Mouse (Mus musculus): Measurements from ENCODE around the gene Ric1.
A peak's percentile ranks its signal among the peaks of the same experiment; 100 is the strongest.

Gene Ric1

DNA sequence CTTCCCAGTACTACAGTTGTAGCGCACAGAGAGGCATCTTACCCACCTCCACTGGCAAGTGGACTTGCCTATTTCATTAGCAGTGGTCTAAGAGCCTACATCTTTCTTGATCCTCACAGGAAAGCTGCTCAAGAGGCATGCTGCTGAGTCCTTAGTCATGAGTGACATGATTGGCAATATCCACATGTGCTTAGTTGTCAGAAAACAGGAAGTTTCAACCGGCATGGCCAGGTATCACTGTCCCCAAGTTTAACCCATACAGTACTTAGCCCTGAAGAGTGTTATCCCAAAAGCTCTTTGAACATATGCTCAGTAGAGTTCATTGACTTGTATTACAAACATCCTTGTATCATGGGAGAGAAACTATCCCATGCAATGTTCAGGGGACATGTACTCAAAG lies 90.0 kb downstream of the Ric1 start:
- Histone ChIP-seq H3K9me3 (ENCODE audit: low read length) (no peaks in the 10 kb centered on the region), H3K4me3 (replicated peaks; ENCODE audit: low read length) (no peak overlapping the region), H3K36me3 (ENCODE audit: insufficient read depth, low read length) (peaks cover 84% of the 10 kb centered on the region), H3K27me3 (ENCODE audit: insufficient read depth, low read length) (no peaks in the 10 kb centered on the region), H3K4me1 (replicated peaks; ENCODE audit: low read depth, low read length) (peaks cover 25% of the 10 kb centered on the region)
- TF ChIP-seq NANOG (IDR thresholded peaks at IDR 0.05; ENCODE audit: borderline replicate concordance, low read length) (no peak), CTCF (conservative IDR thresholded peaks at IDR 0.05; ENCODE audit: low read length) (no peak), POU5F1 (IDR thresholded peaks at IDR 0.05; ENCODE audit: borderline replicate concordance, low read length) (no peak)

DNA sequence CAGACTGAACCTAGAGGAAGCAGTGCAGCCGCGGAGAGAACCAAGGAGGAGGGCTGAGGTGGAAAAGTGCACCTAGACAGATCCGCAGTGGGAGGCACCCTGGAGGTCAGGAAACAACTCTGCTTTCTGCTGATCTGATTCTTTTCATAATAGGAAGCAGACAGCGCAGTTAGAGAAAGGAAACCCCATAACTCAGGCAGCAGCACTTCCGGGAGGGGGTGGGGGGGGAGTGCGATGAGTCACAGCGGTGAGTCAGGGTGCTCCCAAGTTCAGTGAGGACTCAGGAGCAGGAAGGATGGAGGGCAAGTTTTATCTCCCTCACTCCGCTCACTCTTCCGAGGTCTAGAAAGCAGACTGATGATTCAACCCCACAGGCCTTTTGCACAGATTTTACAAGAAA lies 119.0 kb downstream of the Ric1 start:
- TF ChIP-seq POU5F1 (IDR thresholded peaks at IDR 0.05; ENCODE audit: borderline replicate concordance, low read length) (no peak), CTCF (conservative IDR thresholded peaks at IDR 0.05; ENCODE audit: low read length) (no peak), NANOG (IDR thresholded peaks at IDR 0.05; ENCODE audit: borderline replicate concordance, low read length) (no peak)
- Histone ChIP-seq H3K27me3 (ENCODE audit: insufficient read depth, low read length) (no peaks in the 10 kb centered on the region), H3K36me3 (ENCODE audit: insufficient read depth, low read length) (peaks cover 78% of the 10 kb centered on the region), H3K4me1 (replicated peaks; ENCODE audit: low read depth, low read length) (peaks cover 38% of the 10 kb centered on the region), H3K4me3 (replicated peaks; ENCODE audit: low read length) (no peak overlapping the region), H3K9me3 (ENCODE audit: low read length) (no peaks in the 10 kb centered on the region)

GRCm38 (mm10) chr19:29641510-29641909 lies 119.4 kb downstream of the Ric1 start:
- no peak for TF ChIP-seq CTCF (conservative IDR thresholded peaks at IDR 0.05; ENCODE audit: low read length)
- TF ChIP-seq NANOG (IDR thresholded peaks at IDR 0.05; ENCODE audit: borderline replicate concordance, low read length), result no peak
- no peaks in the 10 kb centered on the region for H3K9me3 ChIP-seq (ENCODE audit: low read length)
- H3K4me1 ChIP-seq (replicated peaks; ENCODE audit: low read depth, low read length), result peaks cover 43% of the 10 kb centered on the region
- peaks cover 78% of the 10 kb centered on the region for H3K36me3 ChIP-seq (ENCODE audit: insufficient read depth, low read length)
- no peaks in the 10 kb centered on the region for H3K27me3 ChIP-seq (ENCODE audit: insufficient read depth, low read length)
- no peak overlapping the region for H3K4me3 ChIP-seq (replicated peaks; ENCODE audit: low read length)

DNA sequence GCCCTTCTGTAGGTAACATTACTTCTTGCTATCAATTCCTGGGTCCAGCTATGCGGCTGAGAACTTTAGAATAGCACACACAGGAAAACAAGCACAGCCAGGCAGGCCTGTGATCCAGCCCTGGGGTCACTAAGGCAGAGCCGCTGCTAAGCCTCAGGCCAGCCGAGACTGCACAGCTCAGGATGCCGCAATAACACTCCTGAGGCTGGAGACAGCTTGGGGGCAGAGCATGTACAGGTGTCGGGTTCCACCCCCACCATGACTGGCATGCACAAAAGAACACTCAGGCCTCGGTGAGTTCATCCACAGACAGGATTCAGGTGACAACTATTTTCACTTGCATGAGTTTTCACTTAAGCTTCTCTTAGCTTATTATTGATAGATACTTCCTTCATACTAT lies 120.1 kb downstream of the Ric1 start:
- peaks cover 48% of the 10 kb centered on the region for H3K4me1 ChIP-seq (replicated peaks; ENCODE audit: low read depth, low read length)
- H3K9me3 ChIP-seq (ENCODE audit: low read length), result no peaks in the 10 kb centered on the region
- H3K27me3 ChIP-seq (ENCODE audit: insufficient read depth, low read length), result no peaks in the 10 kb centered on the region
- H3K36me3 ChIP-seq (ENCODE audit: insufficient read depth, low read length), result peaks cover 72% of the 10 kb centered on the region
- TF ChIP-seq NANOG (IDR thresholded peaks at IDR 0.05; ENCODE audit: borderline replicate concordance, low read length), result no peak
- no peak for TF ChIP-seq POU5F1 (IDR thresholded peaks at IDR 0.05; ENCODE audit: borderline replicate concordance, low read length)
- no peak for TF ChIP-seq CTCF (conservative IDR thresholded peaks at IDR 0.05; ENCODE audit: low read length)
- H3K4me3 ChIP-seq (replicated peaks; ENCODE audit: low read length), result no peak overlapping the region

DNA sequence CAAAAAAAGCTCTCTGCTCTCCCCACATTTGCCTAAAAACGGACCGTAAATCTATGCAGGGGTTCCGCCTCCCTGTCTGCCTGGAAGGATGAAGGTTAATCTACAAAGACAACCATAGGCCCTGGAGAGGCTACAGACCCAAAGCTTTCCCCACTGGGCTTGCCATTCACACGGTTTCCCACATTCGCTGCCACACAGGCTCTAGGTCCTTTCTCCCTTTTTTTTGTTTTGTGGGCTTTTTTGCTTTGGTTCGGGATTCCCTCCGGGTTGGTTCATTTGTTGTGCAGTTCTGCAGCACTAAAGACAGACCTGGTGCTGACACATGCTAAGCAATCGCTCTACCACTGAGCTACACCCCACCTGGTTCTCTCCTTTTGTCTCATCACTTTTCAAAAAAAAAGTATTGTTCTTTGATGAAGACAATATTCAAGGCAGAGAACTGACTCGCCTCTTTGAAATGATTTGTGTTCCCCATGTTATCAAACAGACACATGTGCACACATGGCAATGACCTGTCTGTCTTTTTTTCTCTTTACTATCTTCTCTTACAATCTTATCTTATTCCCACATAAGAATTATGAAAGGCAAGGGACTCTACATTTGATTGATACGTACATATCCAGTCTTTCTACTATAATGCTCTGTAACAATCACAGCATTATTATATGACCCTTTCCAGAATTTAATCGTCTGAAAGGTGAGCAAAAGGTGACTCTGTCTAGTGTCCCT lies 121.3 kb downstream of the Ric1 start:
- no peak for TF ChIP-seq CTCF (conservative IDR thresholded peaks at IDR 0.05; ENCODE audit: low read length)
- no peak for TF ChIP-seq POU5F1 (IDR thresholded peaks at IDR 0.05; ENCODE audit: borderline replicate concordance, low read length)
- TF ChIP-seq NANOG (IDR thresholded peaks at IDR 0.05; ENCODE audit: borderline replicate concordance, low read length), result no peak
- Histone ChIP-seq H3K4me3 (replicated peaks; ENCODE audit: low read length) (no peak overlapping the region), H3K4me1 (replicated peaks; ENCODE audit: low read depth, low read length) (peaks cover 48% of the 10 kb centered on the region), H3K27me3 (ENCODE audit: insufficient read depth, low read length) (no peaks in the 10 kb centered on the region), H3K36me3 (ENCODE audit: insufficient read depth, low read length) (peaks cover 66% of the 10 kb centered on the region), H3K9me3 (ENCODE audit: low read length) (no peaks in the 10 kb centered on the region)

- peaks cover 53% of the 10 kb centered on the region for H3K36me3 ChIP-seq (ENCODE audit: insufficient read depth, low read length)
- no peaks in the 10 kb centered on the region for H3K27me3 ChIP-seq (ENCODE audit: insufficient read depth, low read length)
- H3K4me3 ChIP-seq (replicated peaks; ENCODE audit: low read length), result no peak overlapping the region
- no peaks in the 10 kb centered on the region for H3K9me3 ChIP-seq (ENCODE audit: low read length)
- H3K4me1 ChIP-seq (replicated peaks; ENCODE audit: low read depth, low read length), result peaks cover 54% of the 10 kb centered on the region
- TF ChIP-seq CTCF (conservative IDR thresholded peaks at IDR 0.05; ENCODE audit: low read length) (peak; percentile 68), POU5F1 (IDR thresholded peaks at IDR 0.05; ENCODE audit: borderline replicate concordance, low read length) (no peak)
These were observed 122.7 kb downstream of the Ric1 start for GRCm38 (mm10) chr19:29644747-29645146.

- TF ChIP-seq POU5F1 (IDR thresholded peaks at IDR 0.05; ENCODE audit: borderline replicate concordance, low read length) (no peak), CTCF (conservative IDR thresholded peaks at IDR 0.05; ENCODE audit: low read length) (peak; percentile 59), NANOG (IDR thresholded peaks at IDR 0.05; ENCODE audit: borderline replicate concordance, low read length) (no peak)
- Histone ChIP-seq H3K27me3 (ENCODE audit: insufficient read depth, low read length) (no peaks in the 10 kb centered on the region), H3K36me3 (ENCODE audit: insufficient read depth, low read length) (peaks cover 33% of the 10 kb centered on the region), H3K9me3 (ENCODE audit: low read length) (no peaks in the 10 kb centered on the region), H3K4me3 (replicated peaks; ENCODE audit: low read length) (peak within 1 kb of the TSS; percentile 95), H3K4me1 (replicated peaks; ENCODE audit: low read depth, low read length) (peaks cover 41% of the 10 kb centered on the region)
These were observed 125.8 kb downstream of the Ric1 start, which contains the start of gene Ermp1 for GRCm38 (mm10) chr19:29647651-29648549. Gene Ermp1, minus strand, starts transcription at chr19:29648415.

DNA sequence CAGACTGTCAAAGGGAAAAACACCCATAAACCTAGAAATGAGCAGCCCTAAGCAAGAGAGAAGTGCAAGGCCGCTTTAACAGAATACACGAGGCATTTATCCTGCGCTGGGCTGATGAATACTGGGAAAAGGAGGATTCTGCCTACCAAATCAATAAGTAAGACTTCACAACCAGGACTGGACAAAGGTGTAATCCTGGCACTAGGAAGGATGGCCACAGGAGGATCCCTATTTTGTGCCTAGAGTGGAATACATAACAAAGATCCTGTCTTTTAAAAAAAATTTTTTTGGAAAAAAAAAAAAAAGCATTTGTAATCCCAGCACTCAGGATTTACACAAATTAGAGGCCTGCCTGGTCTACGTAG lies 126.5 kb downstream of the Ric1 start:
- Histone ChIP-seq H3K27me3 (ENCODE audit: insufficient read depth, low read length) (no peaks in the 10 kb centered on the region), H3K9me3 (ENCODE audit: low read length) (no peaks in the 10 kb centered on the region), H3K36me3 (ENCODE audit: insufficient read depth, low read length) (peaks cover 27% of the 10 kb centered on the region), H3K4me3 (replicated peaks; ENCODE audit: low read length) (peak overlapping the region; percentile 95), H3K4me1 (replicated peaks; ENCODE audit: low read depth, low read length) (peaks cover 41% of the 10 kb centered on the region)
- no peak for TF ChIP-seq NANOG (IDR thresholded peaks at IDR 0.05; ENCODE audit: borderline replicate concordance, low read length)
- no peak for TF ChIP-seq POU5F1 (IDR thresholded peaks at IDR 0.05; ENCODE audit: borderline replicate concordance, low read length)
- TF ChIP-seq CTCF (conservative IDR thresholded peaks at IDR 0.05; ENCODE audit: low read length), result no peak

Data from E14TG2a.4 (cell line).